Mouse (Mus musculus) naive thymus-derived CD4-positive, alpha-beta T cell, adult 2 months (primary cell): Measurements from ENCODE around the gene 3110082J24Rik.

Experiments
- DNase-seq: peaks from one replicate; pipeline ENCODE4 v3.0.0-alpha.2; 2011; ENCODE audit warnings: low read depth

3110082J24Rik gene

DNA sequence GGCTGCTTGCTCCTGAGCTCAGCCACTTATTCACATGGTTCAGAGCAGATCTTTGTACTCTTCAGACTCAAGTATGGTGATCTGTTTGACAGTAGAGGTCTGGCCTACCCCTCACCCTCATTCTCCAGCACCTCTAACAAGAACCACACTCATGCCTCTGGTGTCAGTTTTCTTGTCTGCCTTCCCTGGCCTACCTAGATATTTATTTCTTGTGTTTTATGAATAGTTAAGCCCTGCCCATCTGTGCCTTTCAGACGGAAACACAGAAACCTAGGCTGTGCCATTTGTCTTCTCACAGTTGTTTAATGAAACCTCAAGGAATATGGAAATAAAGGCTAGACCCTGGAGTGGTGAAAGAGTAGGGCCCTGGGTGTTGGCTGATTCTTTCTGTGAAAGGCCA lies 12.1 kb upstream of the 3110082J24Rik start:
- DNase-seq = no peak

DNA sequence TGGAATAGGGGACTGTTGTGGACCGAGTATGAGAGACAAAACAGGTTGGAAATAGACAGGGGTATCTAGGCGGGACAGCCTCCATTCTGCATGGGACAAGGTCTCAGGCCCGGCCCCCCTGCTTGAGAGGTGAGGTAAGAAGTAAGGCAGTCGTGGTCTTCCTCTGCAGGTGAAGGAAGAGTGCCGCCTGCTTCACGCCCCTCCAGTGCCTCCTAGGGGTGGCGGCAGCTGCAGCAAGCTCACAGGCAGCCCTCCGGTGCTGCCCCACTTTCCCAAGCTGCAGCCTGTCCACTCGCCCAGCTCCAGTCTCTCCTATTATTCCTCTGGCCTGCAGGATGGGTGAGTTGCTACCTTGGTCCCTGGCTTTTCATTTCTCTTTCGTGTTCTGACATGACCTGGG lies 9.8 kb upstream of the 3110082J24Rik start:
- no peak for DNase-seq

DNA sequence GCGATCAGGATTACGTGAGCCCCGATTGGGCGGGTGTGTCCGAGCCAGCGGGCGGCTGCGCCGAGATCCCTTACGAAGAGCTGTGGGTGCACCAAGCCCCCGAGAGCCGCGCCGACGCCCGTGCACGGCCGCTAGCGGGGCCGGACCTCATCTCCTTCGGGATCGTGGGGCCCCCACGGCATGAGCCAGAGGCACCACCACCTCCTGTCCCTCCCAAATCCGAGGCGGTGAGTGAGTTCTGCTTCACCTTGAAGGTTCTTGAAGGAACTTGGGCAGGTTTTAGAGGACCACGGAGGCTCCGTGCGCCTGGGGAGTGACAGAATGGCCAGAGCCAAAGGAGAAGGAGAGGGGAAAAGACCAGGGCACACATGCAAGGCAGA lies 8.9 kb upstream of the 3110082J24Rik start:
- DNase-seq = peak; percentile 15

DNA sequence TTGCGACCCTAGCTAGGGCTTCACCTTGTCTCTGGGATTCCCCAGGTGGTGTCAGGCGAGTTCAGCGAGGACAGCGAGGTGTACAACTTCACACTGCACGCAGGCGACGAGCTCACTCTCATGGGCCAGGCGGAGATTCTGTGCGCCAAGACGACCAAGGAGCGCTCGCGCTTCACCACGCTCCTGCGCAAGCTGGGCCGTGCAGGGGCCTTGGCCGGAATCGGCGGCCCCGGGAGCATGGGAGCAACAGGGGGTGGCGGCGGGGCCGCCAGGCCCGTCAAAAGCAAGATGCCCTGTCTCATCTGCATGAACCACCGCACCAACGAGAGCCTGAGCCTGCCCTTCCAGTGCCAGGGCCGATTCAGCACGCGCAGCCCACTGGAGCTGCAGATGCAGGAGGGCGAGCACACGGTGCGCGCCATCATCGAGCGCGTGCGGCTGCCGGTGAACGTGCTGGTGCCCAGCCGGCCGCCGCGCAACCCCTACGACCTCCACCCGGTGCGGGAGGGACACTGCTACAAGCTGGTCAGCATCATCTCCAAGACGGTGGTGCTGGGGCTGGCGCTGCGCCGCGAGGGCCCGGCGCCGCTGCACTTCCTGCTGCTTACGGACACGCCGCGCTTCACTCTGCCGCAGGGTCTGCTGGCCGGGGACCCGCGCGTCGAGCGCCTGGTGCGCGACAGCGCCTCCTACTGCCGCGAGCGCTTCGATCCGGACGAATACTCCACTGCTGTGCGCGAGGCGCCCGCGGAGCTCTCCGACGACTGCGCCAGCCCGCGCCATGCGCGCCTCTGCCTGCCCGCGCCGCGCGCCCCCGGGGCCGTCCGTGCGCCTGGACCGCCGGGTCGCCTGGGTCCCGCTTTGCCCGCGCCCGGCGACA lies 8.2 kb upstream of the 3110082J24Rik start:
- DNase-seq = peak; percentile 60

DNA sequence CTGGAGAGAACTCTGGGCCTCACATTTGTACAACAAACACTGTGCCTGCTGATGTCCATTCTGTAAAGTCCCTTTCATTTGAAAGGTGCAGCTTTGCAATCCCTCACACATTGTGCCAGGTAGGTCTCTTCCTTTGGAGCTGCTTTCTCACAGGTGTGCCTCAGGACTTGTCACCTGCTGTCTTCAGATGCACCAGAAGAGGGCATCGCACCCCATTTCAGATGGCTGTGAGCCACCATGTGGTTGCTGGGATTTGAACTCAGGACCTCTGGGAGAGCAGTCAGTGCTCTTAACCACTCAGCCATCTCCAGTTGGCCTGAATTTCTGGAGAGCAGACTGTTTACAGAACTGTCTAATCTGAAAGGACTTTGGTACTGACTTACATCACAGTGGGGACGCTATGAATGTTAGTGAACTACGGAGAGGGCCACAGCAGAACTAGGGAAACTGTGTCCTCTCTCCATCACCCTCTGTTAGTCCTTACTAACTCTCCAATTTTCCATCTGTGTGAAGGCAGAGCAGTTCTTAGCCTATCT lies 6.7 kb upstream of the 3110082J24Rik start:
- DNase-seq = no peak

DNA sequence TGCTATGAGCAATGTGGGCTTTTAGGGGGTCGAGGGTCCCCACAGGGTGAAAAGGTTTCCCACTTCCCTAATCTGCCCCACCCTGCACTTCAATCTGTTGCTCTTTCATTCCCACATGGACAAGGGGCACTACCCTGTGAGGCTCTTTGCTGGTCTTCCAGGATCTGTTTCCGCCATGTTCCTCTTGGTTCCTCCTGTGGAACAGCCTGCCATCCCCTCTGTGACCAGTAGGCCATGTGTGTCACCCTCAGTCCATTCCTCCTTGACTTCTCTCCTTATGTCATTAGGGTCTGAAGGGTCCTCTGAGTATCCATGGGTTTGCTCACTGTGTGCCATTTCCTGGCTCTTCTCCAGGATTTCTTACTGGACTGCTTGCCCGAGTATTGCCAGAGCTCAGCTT lies 5.9 kb upstream of the 3110082J24Rik start:
- no peak for DNase-seq

DNA sequence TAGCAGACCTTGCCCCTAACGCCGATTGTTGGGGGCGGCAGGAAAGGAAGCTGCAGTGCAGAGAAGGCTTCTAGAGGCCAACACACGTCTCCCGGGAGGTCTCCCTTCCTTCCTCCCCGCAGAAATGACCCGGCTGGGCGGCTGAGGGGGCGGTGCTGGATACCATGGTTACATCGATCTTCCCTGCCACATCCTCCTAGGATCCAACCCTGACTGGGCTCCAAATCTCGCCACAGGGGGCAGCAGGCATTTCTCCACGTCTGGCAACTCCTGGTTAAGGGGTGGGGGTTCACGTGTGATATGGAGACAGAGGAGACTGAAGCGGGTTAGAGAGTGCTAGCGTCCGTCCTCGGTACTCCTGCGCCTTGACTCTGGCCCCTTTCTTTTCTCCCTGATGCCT lies 5.2 kb upstream of the 3110082J24Rik start:
- no peak for DNase-seq

DNA sequence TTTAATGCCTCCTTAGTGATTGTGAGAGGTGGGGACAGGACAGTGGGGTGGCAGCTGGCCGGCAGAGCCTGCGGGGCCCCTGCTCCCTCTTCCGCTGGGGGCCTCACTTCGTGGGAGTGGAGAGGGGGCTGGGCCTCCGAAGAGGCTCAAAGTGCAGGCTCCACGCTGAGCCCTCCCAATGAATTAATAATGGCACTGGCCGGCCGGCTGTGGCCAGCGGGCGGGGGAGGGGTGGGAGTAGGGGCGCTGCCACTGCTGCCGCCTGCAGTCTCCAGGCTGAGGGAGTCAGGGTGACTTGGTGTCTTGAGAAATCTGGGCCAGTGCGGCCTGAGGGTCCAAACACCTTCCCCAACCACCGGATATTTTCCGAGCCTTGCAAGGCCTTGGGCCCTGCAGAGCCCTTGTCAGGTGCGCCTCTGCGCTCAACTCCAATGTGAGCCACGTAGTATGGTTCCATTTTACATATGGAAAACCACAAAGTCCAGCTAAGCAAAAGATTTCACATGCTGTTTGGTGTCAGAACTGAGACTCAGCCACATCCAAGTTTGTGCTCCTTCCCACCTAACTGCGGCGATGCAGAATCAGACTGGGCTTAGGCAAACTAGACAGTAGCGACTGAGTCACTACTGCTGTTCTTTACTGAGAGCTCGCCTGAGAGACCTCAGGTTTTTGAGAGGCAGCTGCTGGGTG lies 4.6 kb upstream of the 3110082J24Rik start:
- DNase-seq = no peak

DNA sequence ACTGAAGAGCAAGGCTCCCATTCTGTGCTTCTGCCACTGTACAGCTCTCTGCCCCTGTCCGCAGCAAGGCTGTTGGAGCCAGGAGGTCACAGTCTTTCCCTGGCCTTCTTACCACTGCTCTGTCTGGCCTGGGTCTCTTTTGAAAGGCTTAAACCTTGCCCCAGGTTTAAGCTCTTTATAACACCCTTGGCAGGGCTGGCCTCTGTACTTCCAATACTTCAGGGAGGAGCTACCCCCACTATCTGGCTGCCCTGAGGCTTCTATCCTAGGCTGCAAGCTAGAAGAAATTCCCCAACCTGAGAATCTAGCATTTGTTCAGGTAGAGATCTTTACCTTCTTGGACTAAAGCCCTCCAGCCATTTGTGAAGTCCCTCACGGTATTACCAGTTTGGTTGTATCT lies 4.0 kb upstream of the 3110082J24Rik start:
- no peak for DNase-seq

DNA sequence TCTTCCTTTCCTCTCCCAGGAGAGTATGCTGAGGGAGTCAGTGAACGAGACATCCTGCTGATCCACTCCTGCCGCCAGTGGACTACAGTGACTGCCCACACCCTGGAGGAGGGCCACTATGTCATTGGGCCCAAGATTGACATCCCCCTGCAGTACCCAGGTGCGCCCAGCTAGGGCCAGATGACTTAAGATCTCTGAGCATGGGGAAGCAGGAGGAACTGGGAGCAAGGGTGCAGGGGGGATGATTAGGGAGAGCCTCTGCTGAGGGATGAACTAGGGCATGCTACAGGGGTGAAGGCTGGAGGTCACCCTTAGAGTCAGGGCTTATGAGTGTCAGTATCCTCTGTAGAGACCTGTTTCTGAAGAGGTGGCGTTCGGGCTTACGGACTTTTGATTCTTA lies 2.3 kb upstream of the 3110082J24Rik start:
- DNase-seq = no peak

DNA sequence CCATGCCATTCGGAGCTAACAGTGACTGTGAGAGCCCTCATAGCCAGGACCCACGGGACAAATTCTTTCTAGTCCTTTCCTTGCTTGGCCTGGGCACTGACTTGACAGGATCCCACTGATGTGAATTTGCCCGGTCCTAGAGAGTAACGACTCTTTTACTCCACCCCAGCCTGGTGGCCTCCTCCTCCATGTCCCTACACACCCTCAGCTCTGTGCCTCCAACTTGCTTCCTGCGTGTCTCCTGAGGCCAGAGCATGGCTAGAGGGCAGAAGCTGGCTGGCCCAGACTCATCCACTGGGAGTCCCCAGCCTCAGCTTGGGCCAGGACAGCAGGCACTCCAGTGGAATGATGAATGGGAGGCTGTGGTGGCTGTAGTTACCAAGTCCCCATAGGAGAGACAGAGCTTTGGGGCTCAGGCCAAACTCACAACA lies 1.7 kb upstream of the 3110082J24Rik start:
- no peak for DNase-seq

DNA sequence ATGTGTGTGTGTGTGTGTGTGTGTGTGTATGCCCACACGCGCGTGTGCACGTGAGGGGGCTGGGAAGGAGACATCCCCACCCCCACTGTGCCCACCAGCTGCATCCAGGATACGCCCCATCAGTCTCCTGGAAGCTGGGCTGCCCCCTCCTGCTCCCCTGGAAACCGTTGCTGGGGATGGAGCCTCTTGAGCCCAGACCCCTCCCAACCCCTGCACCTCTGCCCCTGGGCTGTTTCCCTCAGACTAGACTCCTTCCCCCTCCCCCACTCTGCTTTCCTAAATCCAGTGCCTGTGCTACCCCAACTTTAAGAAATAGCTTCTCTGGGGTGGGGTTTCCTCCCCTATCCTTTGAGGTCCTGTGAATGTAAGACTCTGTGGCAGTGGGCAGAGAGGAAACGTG lies 1.3 kb upstream of the 3110082J24Rik start:
- DNase-seq = no peak

DNA sequence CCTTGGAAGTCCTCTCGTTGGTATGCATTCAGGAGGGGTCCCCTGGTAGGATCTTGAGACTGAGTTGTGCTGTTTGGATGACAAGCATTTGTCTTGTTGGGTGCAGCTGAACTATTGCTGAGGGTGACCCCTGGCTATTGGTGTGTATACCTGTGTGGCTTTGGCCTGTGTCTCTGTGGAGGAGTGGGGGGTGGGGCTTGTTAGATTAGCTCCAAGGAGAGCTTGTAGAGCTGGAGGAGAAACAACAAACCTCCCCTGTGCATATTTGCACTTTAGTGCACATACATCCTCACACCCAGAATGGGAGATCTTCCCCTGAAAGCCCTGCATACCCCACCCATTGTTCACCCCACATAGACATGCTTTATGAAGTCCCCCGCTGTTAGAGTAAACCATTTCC lies 870 bp upstream of the 3110082J24Rik start:
- DNase-seq = no peak

DNA sequence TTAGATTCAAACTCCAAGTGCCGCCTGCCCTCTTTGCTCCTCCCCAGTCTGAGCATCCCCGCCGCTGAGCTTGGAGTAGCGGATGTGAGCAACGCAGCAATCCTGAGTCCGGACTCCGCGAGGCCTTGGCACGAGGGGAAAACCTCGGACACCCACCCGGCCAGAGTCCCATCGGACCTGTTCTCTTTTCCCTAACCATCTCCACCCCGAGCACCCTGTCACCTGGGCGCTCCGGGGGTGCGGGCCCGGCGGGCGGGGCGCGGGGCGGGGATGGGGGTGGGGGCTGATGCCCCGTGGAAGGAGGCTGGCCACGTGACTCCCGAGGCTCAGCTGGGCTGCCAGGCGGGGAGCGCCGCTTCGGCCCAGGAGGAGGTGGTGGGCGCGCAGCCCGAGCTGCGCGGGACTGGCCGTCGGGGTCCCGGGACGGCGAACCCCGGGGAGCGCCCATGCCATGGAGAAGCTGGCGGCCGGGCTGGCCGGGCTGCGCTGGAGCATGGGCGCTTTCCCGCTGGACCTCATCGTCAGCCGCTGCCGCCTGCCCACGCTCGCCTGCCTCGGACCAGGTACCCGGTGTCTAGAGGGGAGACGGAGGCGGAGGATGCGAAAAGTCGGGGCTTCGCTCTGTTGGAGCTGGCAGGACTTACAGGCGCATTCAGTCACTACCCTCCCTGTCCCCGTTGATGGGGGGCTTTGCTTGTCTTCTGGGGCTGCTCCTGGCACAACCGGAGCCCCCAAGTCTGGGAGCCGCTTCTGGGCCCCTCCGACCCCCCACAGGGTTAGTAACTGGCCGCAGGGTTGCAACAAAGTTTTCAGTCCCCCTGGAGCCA lies 832 bp downstream of the 3110082J24Rik start, which contains the start of gene Garem2:
Garem2 (plus strand) TSS at position 321 of the 827 bp plus-strand sequence.
- peak; percentile 17 for DNase-seq

DNA sequence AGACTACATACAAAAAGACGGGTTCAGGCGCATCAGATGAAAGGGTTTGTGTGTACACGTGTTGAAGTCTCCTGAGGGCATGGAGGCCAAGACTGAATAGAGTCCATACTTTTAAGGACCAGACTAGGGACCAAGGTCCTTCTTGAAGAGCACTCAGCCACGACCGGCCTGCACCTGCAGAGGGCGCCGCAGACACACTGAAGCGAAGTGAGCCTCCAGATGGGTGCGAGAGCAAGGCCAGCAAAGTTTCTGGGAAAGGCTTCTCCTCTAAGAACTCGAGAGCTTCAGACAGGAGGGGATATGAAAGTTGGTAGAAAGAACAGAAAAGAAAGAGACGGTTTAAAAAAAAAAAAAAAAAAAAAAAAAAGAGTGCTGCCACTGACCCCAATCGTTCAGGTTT lies 1.5 kb downstream of the 3110082J24Rik start:
- peak; percentile 20 for DNase-seq

DNA sequence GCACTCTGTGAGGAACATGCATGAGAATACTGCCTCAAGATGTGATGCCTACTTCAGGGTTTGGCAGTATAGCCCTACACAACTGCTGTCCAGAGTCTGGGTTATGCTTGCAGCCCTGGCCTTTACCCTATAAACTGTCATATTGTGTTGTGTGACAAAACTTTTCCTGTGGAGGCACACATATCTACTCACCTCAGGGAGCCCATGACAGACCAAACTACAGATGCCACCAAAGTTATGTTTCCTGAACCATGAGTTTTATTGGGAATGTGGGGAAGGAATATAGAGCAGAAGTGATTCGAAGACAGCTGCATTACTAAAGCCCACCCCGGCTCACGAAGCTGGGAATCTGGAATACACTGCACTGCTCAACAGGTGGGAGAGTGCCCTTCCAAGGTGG lies 2.5 kb downstream of the 3110082J24Rik start:
- DNase-seq = no peak

DNA sequence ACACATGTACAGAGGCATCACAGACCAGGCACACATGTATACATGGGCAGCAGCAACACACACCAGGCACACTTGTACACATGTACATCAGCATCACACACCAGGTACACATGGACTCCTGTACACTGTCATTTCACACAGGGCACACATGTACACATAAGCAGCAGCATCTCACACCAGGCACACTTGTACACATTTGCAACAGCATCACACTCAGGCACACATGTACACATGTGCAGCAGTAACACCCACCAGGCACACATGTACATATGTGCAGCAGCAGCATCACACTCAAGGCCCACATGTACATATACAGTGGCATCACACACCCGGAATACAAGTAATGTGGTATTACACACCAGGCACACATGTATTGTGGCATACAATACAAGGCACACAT lies 7.6 kb downstream of the 3110082J24Rik start:
- no peak for DNase-seq

DNA sequence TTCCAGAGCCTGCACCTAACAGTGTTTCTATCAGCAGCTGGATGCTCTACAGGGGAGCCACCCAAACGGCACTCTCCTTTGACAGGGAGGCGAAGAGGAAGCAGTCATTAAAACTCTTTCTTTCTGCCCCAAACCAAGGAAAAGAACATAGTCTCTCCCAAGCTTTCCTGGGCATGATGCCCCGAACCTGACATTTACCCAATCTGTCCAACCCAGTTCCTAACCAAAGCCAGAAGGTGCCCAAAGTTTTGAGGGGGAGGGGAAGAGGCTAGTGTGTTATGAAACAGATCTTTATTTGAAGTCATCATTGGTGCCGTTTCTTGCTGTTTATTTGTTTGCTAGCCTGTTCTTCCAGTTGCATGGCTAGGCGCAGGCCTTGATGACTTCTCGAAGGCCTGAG lies 10.2 kb downstream of the 3110082J24Rik start:
- DNase-seq = no peak

DNA sequence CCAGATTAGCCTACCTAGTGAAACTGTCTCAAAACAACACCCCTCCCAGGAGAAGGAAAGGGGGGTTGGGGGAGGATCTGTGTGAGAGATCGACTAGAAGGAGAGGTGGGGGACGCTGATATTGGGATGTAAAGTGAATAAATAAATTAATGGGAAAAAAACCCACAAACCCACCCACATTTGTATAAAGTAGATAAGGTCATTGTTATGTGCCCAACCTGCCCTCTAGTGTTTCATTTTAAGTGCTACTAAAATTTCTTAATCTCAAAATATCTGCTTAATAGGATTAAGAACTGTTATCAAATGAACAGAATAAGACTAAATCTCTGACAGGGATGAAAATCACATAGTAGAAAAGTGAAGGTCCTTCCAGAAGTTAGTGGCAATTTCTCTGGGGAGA lies 11.5 kb downstream of the 3110082J24Rik start:
- DNase-seq = no peak

DNA sequence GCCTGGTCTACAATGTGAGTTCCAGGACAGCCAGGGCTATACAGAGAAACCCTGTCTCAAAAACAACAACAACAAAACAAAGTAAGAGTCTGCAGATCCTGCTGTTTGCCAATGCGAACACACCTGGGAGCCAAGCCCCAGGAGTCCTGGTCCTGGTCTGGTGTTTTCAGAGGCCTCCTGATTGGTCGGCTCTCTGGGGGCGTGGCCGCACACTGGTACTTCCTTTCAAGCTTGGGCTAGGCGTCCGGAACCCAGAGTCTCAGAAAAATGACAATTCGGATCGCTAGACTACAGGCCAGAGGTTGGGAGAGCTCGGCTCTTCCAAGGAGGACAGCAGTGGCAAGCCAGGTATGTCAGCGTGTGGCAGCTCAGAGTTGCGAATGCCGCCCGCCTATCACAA lies 13.2 kb downstream of the 3110082J24Rik start:
- no peak for DNase-seq

DNA sequence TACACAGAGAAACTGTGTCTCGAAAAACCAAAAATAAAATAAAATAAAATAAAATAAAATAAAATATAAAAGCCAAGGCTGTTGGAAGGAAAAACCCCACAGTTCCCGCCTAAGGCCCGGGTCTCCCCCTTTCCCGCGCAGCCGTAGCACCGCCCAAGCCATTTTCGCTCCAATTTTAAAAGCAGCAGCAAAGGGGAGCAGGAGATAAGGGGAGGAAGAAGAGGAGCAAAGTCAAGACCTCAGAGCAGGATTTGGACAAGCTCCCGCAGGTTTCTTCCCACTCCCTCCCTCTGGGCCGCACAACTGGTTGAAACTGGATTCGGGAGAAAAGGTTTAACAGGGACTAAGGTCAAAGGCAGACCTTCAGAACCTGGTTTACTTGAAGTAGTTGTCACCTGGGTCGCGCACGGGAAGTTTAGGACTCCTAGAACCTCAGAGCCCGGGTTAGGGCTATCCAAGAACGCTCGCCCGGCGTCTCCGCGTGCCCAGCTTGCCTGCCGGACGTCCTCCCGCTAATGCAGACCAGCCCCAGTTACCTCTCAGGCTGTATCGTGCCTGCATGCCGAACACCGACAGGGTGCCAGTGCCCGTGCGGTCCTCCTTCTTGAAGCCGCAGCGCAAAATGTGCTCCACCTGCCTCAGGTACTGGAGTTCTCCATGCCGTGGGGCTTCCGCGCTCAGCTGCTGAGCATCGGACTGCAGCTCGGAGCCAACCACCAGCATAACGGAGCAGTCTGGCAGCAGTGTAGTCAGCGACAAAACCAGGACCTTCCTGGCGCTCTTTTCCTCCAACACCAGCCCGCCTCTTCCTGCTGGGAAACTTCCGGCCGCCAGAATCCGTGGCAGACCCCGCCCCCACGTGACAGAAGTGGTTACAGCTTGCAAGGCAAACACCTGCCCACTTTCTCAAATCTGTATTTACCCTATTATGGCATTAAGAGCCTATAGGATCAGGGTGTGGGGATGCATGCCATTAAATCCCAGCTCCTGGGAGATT lies 32.8 kb downstream of the 3110082J24Rik start, which contains the start of gene Tyms:
Tyms (minus strand) TSS at position 793 of the 997 bp plus-strand sequence.
- peak; percentile 50 for DNase-seq
